Comparison of ENCODE assay signal across 7 mouse cellular contexts in genomic region chr11:80577747-80578640, GRCm38 (mm10).
DNase-seq lines count a peak whose midpoint lies in the region; ATAC-seq and TF ChIP-seq lines count a peak whose summit lies in the region.

No protein-coding gene starts in this region.

- H3K9ac ChIP-seq in kidney, embryonic 16.5 days (replicated peaks; ENCODE audit: low read length): no peak overlapping the region
- no peak overlapping the region for H3K9ac ChIP-seq in limb, embryonic 14.5 days (ENCODE audit: low read depth, low read length, severe bottlenecking)
- peak overlapping the region; percentile 44 for H3K9ac ChIP-seq in neural tube, embryonic 13.5 days

- H3K27me3 ChIP-seq in cerebellum, adult 2 months (ENCODE audit: control insufficient read depth, insufficient read depth, low read length): no peaks in the 10 kb centered on the region
- no peaks in the 10 kb centered on the region for H3K27me3 ChIP-seq in kidney, embryonic 16.5 days (ENCODE audit: insufficient read depth, low read length)
- no peaks in the 10 kb centered on the region for H3K27me3 ChIP-seq in limb, embryonic 14.5 days (ENCODE audit: control insufficient read depth, insufficient read depth, low read length)
- peaks cover 65% of the 10 kb centered on the region for H3K27me3 ChIP-seq in neural tube, embryonic 13.5 days

- no peak overlapping the region for H3K27ac ChIP-seq in cerebellum, adult 2 months (ENCODE audit: insufficient read depth, low read length)
- H3K27ac ChIP-seq in kidney, embryonic 16.5 days (ENCODE audit: low read length): no peak overlapping the region
- H3K27ac ChIP-seq in limb, embryonic 14.5 days (replicated peaks; ENCODE audit: low read depth, low read length): no peak overlapping the region
- peak overlapping the region; percentile 94 for H3K27ac ChIP-seq in neural tube, embryonic 13.5 days (replicated peaks)

- peak overlapping the region; percentile 9 for H3K4me3 ChIP-seq in cerebellum, adult 2 months (replicated peaks; ENCODE audit: insufficient read depth, low read depth, low read length)
- no peak overlapping the region for H3K4me3 ChIP-seq in kidney, embryonic 16.5 days (ENCODE audit: low read length)
- no peak overlapping the region for H3K4me3 ChIP-seq in limb, embryonic 14.5 days (replicated peaks; ENCODE audit: low read length)
- H3K4me3 ChIP-seq in neural tube, embryonic 13.5 days: peak overlapping the region; percentile 13; the same call in 1 of the 2 replicates

- H3K9me3 ChIP-seq in kidney, embryonic 16.5 days (ENCODE audit: low read length): no peaks in the 10 kb centered on the region
- no peaks in the 10 kb centered on the region for H3K9me3 ChIP-seq in limb, embryonic 14.5 days (ENCODE audit: control insufficient read depth, low read length)
- no peaks in the 10 kb centered on the region for H3K9me3 ChIP-seq in neural tube, embryonic 13.5 days

- H3K36me3 ChIP-seq in kidney, embryonic 16.5 days (ENCODE audit: insufficient read depth, low read length): no peaks in the 10 kb centered on the region
- H3K36me3 ChIP-seq in limb, embryonic 14.5 days (ENCODE audit: control insufficient read depth, insufficient read depth, low read length): no peaks in the 10 kb centered on the region
- H3K36me3 ChIP-seq in neural tube, embryonic 13.5 days: no peaks in the 10 kb centered on the region

- TF ChIP-seq POLR2A in cerebellum, adult 2 months (IDR thresholded peaks at IDR 0.05; ENCODE audit: borderline replicate concordance, insufficient read depth, low read length): no peak
- TF ChIP-seq POLR2A in limb, embryonic 14.5 days (IDR thresholded peaks at IDR 0.05; ENCODE audit: borderline replicate concordance, extremely low read depth, insufficient read depth, insufficient read length): no peak

- no peak for TF ChIP-seq CTCF in cerebellum, adult 2 months (IDR thresholded peaks at IDR 0.05; ENCODE audit: borderline replicate concordance, insufficient read depth, low read depth, low read length)

- H3K4me2 ChIP-seq in kidney, embryonic 16.5 days (replicated peaks; ENCODE audit: low read depth, low read length): peak overlapping the region; percentile 15; the same call in 1 of the 2 replicates
- H3K4me2 ChIP-seq in limb, embryonic 14.5 days (replicated peaks; ENCODE audit: low read depth, low read length, severe bottlenecking): no peak overlapping the region
- H3K4me2 ChIP-seq in neural tube, embryonic 13.5 days: peak overlapping the region; percentile 40

- peak; percentile 77 for ATAC-seq in frontal cortex, adult (ENCODE audit: low TSS enrichment)
- peak; percentile 77; the same call in 1 of the 2 replicates for ATAC-seq in kidney, embryonic 16.5 days (ENCODE audit: low FRiP score, low TSS enrichment)
- no peak for ATAC-seq in limb, embryonic 14.5 days (ENCODE audit: low FRiP score, low read depth)
- ATAC-seq in neural tube, embryonic 13.5 days (ENCODE audit: low read depth): peak; percentile 97

- peak; percentile 80 to 91 for DNase-seq in adrenal gland, adult (ENCODE audit: inconsistent age in 2 of 2, low spot score in 1 of 2)
- peak; percentile 87 to 89 for DNase-seq in cerebellum, adult 2 months
- peak; percentile 46 for DNase-seq in limb, embryonic 14.5 days (ENCODE audit: low spot score)
- no peak for DNase-seq in thymus, postnatal 0 days (ENCODE audit: low spot score)

- WGBS in cerebellum, adult 2 months: 30% methylated on average over 14 of the region's 14 CpGs
- 22% methylated on average over 14 of the region's 14 CpGs for WGBS in kidney, embryonic 16.5 days
- 25% methylated on average over 14 of the region's 14 CpGs for WGBS in limb, embryonic 14.5 days
- WGBS in neural tube, embryonic 13.5 days: 8% methylated on average over 14 of the region's 14 CpGs

- H3K4me1 ChIP-seq in cerebellum, adult 2 months (ENCODE audit: control insufficient read depth, insufficient read depth, low read length): no peaks in the 10 kb centered on the region
- peaks cover 7% of the 10 kb centered on the region for H3K4me1 ChIP-seq in kidney, embryonic 16.5 days (ENCODE audit: insufficient read depth, low read length)
- H3K4me1 ChIP-seq in limb, embryonic 14.5 days (ENCODE audit: control insufficient read depth, insufficient read depth, low read length): 0 out of 2 replicates have a peak, but pooled peaks cover 3% of the 10 kb centered on the region
- H3K4me1 ChIP-seq in neural tube, embryonic 13.5 days (replicated peaks): peaks cover 47% of the 10 kb centered on the region

Comparison
In these comparisons a context has a peak if more than half of its experiments do, and no peak if none do; other contexts are left out.
1. H3K4me3 ChIP-seq: peak in cerebellum, adult 2 months (single experiment) and neural tube, embryonic 13.5 days (single experiment); none in kidney, embryonic 16.5 days (single experiment) and limb, embryonic 14.5 days (single experiment).